Mouse (Mus musculus) limb, embryonic 13.5 days (tissue): ENCODE data around the gene Cenpn. TPM values are rescaled to one million over a fixed set of nuclear protein-coding genes. Genes with fewer than 3 reads are reported as not detected.
A peak's percentile ranks its signal among the peaks of the same experiment; 100 is the strongest.

Experiments
- ATAC-seq: fragments of 200-750 bp; cut with Nextera tagmentation; 2 replicates; pipeline ENCODE4 v1.8.0; 2017; ENCODE audit warnings: low read depth, moderate number of reproducible peaks, moderate TSS enrichment; ENCODE audit not compliant: low FRiP score
- H3K27ac ChIP-seq: fragments of 300-500 bp; sonication (generic); 2 replicates; pipeline ENCODE4 v1.5.1; 2015; ENCODE audit warnings: inconsistent platforms, mild to moderate bottlenecking, moderate library complexity
- H3K27me3 ChIP-seq: fragments of 300-500 bp; sonication (generic); 2 replicates; pipeline ENCODE4 v1.6.1; 2015; ENCODE audit warnings: mild to moderate bottlenecking, inconsistent platforms
- H3K36me3 ChIP-seq: fragments of 300-500 bp; sonication (generic); 2 replicates; pipeline ENCODE4 v1.6.1; 2015; ENCODE audit warnings: inconsistent platforms, mild to moderate bottlenecking, moderate library complexity
- H3K4me1 ChIP-seq: fragments of 300-500 bp; sonication (generic); 2 replicates; pipeline ENCODE4 v1.6.1; 2015; ENCODE audit warnings: inconsistent platforms
- H3K4me2 ChIP-seq: fragments of 300-500 bp; sonication (generic); replicated peaks from 2 replicates; pipeline ENCODE4 v1.6.1; 2015; ENCODE audit warnings: inconsistent platforms, mild to moderate bottlenecking, moderate library complexity
- H3K4me3 ChIP-seq: fragments of 300-500 bp; sonication (generic); 2 replicates; pipeline ENCODE4 v1.5.1; 2015; ENCODE audit warnings: moderate library complexity, mild to moderate bottlenecking, inconsistent platforms
- H3K9ac ChIP-seq: fragments of 300-500 bp; sonication (generic); 2 replicates; pipeline ENCODE4 v1.6.1; 2015; ENCODE audit warnings: mild to moderate bottlenecking, inconsistent platforms
- H3K9me3 ChIP-seq: fragments of 300-500 bp; sonication (generic); 2 replicates; pipeline ENCODE4 v1.6.1; 2016; ENCODE audit warnings: inconsistent platforms
- WGBS: fragments of 180-500 bp; shearing (Covaris S2); methylation state at CpG from one replicate; pipeline ENCODE4 v1.1.7; 2015; 5-methylcytosine and 5-hydroxymethylcytosine counted together
- polyA plus RNA-seq: library from polyadenylated mRNA; unstranded; fragments of >200 nt; fragmentation: Nextera tagmentation; extraction: Ambion mirVana; gene quantifications from 2 replicates; pipeline ENCODE4 v1.2.1, GENCODE M21; 2015

Cenpn gene
- polyA plus RNA-seq, result 40.2 and 41.5 TPM in 2 replicates

DNA sequence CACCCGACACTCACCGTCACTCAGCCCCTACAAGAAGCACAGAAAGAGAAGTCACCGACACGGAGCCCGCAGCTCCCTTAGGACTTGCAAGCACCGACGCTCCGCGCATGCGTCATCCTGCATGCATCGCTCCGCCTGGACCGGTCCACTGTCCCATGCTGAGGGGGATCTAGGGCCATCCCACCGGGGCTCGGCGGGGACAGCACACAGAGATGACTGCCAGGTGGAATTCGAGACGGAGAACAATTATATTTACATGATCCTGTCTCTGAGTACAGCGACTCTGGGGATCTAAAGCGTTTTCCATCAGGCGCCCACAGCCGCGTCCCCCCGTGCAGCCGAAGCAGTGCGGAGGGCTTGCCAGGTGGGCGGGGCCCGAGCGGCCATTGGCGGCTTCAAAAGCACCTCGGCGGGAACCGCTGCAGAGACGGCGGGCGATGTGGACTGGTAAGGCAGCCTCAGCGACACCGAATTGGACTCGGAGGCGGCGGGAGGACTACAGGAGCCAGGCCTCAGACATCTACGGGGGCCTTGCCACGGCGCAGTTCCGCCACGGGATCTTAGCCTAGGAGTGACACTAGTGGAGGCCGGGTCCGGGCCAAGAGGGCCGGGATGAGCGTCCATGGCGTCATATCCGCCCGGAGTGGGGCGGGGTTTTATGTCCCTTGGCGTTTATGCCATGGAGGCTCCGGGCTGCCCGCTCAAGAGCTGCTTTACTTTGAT lies at the start of gene Cenpn, which contains the start of gene Cmc2:
Cenpn (plus strand) TSS at position 394 of the 723 bp plus-strand sequence.
Cmc2 (minus strand) TSS at position 119 of the 723 bp plus-strand sequence.
- no peaks in the 10 kb centered on the region for H3K27me3 ChIP-seq
- peak; percentile 94 for ATAC-seq
- H3K9me3 ChIP-seq, result no peaks in the 10 kb centered on the region
- H3K4me3 ChIP-seq, result peak within 1 kb of the TSS; percentile 75
- WGBS, result under 1% methylated on average over 57 of the region's 57 CpGs
- H3K9ac ChIP-seq, result peak within 1 kb of the TSS; percentile 84
- H3K4me2 ChIP-seq, result peak within 1 kb of the TSS; percentile 68
- peaks cover 26% of the 10 kb centered on the region for H3K36me3 ChIP-seq
- peaks cover 18% of the 10 kb centered on the region for H3K4me1 ChIP-seq
- peak within 1 kb of the TSS; percentile 62 for H3K27ac ChIP-seq

- H3K9me3 ChIP-seq, result no peaks in the 10 kb centered on the region
- H3K4me2 ChIP-seq, result no peak overlapping the region
- H3K4me3 ChIP-seq, result no peak overlapping the region
- H3K27me3 ChIP-seq, result no peaks in the 10 kb centered on the region
- H3K9ac ChIP-seq, result no peak overlapping the region
- H3K36me3 ChIP-seq, result no peaks in the 10 kb centered on the region
- WGBS, result 67% methylated on average over 2 of the region's 2 CpGs
- no peak overlapping the region for H3K27ac ChIP-seq
- H3K4me1 ChIP-seq, result 0 out of 2 replicates have a peak, but pooled peaks cover 3% of the 10 kb centered on the region
- no peak for ATAC-seq
Observed at GRCm38 (mm10) chr8:116872761-116873342, 48.7 kb upstream of the Cenpn start.

GRCm38 (mm10) chr8:116873586-116873985 lies 47.9 kb upstream of the Cenpn start:
- Histone ChIP-seq H3K9ac (no peak overlapping the region), H3K4me3 (no peak overlapping the region), H3K27me3 (no peaks in the 10 kb centered on the region), H3K27ac (no peak overlapping the region), H3K9me3 (no peaks in the 10 kb centered on the region), H3K4me1 (0 out of 2 replicates have a peak, but pooled peaks cover 3% of the 10 kb centered on the region), H3K4me2 (no peak overlapping the region), H3K36me3 (no peaks in the 10 kb centered on the region)
- ATAC-seq, result no peak
- 69% methylated on average over 11 of the region's 11 CpGs for WGBS

- ATAC-seq, result no peak
- Histone ChIP-seq H3K36me3 (no peaks in the 10 kb centered on the region), H3K27me3 (no peaks in the 10 kb centered on the region), H3K9me3 (no peaks in the 10 kb centered on the region), H3K9ac (no peak overlapping the region), H3K4me1 (0 out of 2 replicates have a peak, but pooled peaks cover 3% of the 10 kb centered on the region), H3K27ac (no peak overlapping the region), H3K4me2 (no peak overlapping the region), H3K4me3 (no peak overlapping the region)
- WGBS, result 66% methylated on average over 8 of the region's 8 CpGs
Observed at GRCm38 (mm10) chr8:116873986-116874385, 47.5 kb upstream of the Cenpn start.

- Histone ChIP-seq H3K9me3 (no peaks in the 10 kb centered on the region), H3K36me3 (no peaks in the 10 kb centered on the region), H3K4me1 (0 out of 2 replicates have a peak, but pooled peaks cover 3% of the 10 kb centered on the region), H3K9ac (no peak overlapping the region), H3K4me2 (no peak overlapping the region), H3K4me3 (no peak overlapping the region), H3K27ac (no peak overlapping the region), H3K27me3 (no peaks in the 10 kb centered on the region)
- WGBS, result 82% methylated on average over 17 of the region's 17 CpGs
- no peak for ATAC-seq
Observed at GRCm38 (mm10) chr8:116875798-116876450, 45.6 kb upstream of the Cenpn start.

DNA sequence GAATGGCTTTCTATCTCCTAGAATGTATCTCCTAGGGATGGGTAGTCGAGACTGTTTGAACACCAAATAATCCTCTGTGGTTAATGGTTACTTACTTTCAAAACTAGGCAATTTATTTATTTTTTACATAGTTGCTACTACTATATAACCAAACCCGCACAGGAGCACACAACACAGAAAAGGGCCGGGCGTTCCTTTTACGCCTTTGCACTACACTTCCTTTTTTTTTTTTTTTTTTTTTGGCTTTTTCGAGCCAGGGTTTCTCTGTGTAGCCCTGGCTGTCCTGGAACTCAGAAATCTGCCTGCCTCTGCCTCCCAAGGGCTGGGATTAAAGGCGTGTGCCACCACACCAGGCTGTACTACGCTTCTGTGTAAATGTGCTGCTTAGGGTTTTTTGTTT lies 40.1 kb upstream of the Cenpn start:
- Histone ChIP-seq H3K27ac (no peak overlapping the region), H3K4me3 (no peak overlapping the region), H3K9me3 (0 out of 2 replicates have a peak, but pooled peaks cover 4% of the 10 kb centered on the region), H3K4me1 (no peaks in the 10 kb centered on the region), H3K27me3 (no peaks in the 10 kb centered on the region), H3K9ac (no peak overlapping the region), H3K36me3 (peaks cover 5% of the 10 kb centered on the region), H3K4me2 (no peak overlapping the region)
- no peak for ATAC-seq
- 91% methylated on average over 8 of the region's 8 CpGs for WGBS

DNA sequence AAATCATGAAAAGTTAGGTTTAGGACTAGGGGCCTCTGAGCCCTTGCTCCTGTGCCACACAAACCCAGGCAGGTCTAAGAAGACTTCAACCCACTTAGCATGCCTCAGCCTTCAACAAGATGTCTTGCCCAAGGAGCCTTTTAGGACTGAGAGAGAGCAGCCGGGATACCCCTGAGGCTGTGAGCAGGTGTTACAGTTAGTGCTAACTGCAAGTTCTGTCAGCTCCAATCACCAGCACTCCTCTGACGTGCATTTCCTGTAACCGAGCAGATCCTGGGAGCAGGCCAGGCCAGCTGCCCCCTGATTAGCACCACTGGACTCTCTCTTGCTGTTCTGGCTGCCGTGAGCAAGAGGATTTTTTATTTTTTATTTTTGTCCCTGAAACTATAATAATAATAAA lies 33.7 kb upstream of the Cenpn start:
- Histone ChIP-seq H3K27ac (no peak overlapping the region), H3K4me1 (no peaks in the 10 kb centered on the region), H3K4me2 (no peak overlapping the region), H3K27me3 (no peaks in the 10 kb centered on the region), H3K9ac (no peak overlapping the region), H3K9me3 (0 out of 2 replicates have a peak, but pooled peaks cover 4% of the 10 kb centered on the region), H3K4me3 (no peak overlapping the region), H3K36me3 (peaks cover 41% of the 10 kb centered on the region)
- 50% methylated on average over 4 of the region's 4 CpGs for WGBS
- no peak for ATAC-seq

- no peak for ATAC-seq
- Histone ChIP-seq H3K4me3 (no peak overlapping the region), H3K4me1 (no peaks in the 10 kb centered on the region), H3K36me3 (peaks cover 45% of the 10 kb centered on the region), H3K4me2 (no peak overlapping the region), H3K9me3 (peaks cover 4% of the 10 kb centered on the region), H3K27me3 (no peaks in the 10 kb centered on the region), H3K9ac (no peak overlapping the region), H3K27ac (no peak overlapping the region)
- WGBS, result 92% methylated on average over 5 of the region's 5 CpGs
Observed at GRCm38 (mm10) chr8:116891446-116891845, 30.1 kb upstream of the Cenpn start.

DNA sequence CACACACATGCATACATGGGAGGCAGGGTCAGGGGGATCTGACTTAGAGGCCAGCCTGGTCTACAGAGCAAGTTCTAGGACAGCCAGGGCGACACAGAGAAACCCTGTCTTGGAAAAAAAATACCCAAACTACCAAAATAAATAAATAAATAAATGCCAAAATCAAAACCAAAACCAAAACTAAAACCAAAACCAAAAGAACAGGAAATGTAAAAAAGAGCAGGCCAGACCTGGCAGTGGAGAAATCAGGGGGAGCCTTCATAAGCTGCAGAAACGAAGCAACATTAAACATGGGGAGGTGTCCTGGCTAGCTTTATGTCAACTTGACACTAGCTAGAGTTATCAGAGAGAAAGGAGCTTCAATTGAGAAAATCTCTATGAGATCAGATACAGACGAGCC lies 29.4 kb upstream of the Cenpn start:
- Histone ChIP-seq H3K4me2 (no peak overlapping the region), H3K27me3 (no peaks in the 10 kb centered on the region), H3K4me1 (no peaks in the 10 kb centered on the region), H3K27ac (no peak overlapping the region), H3K9ac (no peak overlapping the region), H3K36me3 (peaks cover 39% of the 10 kb centered on the region), H3K4me3 (no peak overlapping the region), H3K9me3 (peaks cover 4% of the 10 kb centered on the region)
- WGBS, result 85% methylated on average over 3 of the region's 3 CpGs
- ATAC-seq, result no peak

- no peaks in the 10 kb centered on the region for H3K4me1 ChIP-seq
- no peak overlapping the region for H3K4me2 ChIP-seq
- WGBS, result 75% methylated on average over 9 of the region's 9 CpGs
- no peak overlapping the region for H3K9ac ChIP-seq
- H3K27ac ChIP-seq, result no peak overlapping the region
- H3K4me3 ChIP-seq, result no peak overlapping the region
- H3K9me3 ChIP-seq, result peaks cover 4% of the 10 kb centered on the region
- H3K27me3 ChIP-seq, result no peaks in the 10 kb centered on the region
- peaks cover 36% of the 10 kb centered on the region for H3K36me3 ChIP-seq
- ATAC-seq, result no peak
Observed at GRCm38 (mm10) chr8:116892636-116893035, 28.9 kb upstream of the Cenpn start.

DNA sequence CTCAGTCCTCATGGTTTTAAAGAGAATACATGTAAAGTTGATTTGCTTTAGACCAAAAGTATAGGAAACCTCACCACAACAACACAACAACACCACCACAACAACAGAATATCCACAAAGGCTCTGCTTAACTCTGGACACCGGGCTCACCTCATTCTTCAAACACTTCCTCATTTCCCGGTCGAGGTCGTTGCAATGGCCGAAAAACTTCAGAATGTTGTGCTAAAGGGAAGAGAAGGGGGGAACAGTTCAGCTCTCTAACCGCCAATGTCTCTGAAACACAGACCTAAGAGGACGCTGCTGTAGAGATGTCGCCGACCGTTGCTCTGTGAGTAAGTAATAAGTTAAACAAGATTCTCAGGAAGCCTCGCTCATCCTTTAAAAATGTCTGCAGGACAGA lies 27.6 kb upstream of the Cenpn start:
- WGBS, result 93% methylated on average over 11 of the region's 11 CpGs
- peaks cover 28% of the 10 kb centered on the region for H3K36me3 ChIP-seq
- H3K27me3 ChIP-seq, result no peaks in the 10 kb centered on the region
- no peak overlapping the region for H3K4me2 ChIP-seq
- H3K9me3 ChIP-seq, result peaks cover 4% of the 10 kb centered on the region
- H3K4me1 ChIP-seq, result no peaks in the 10 kb centered on the region
- no peak overlapping the region for H3K9ac ChIP-seq
- H3K27ac ChIP-seq, result no peak overlapping the region
- no peak overlapping the region for H3K4me3 ChIP-seq
- no peak for ATAC-seq

DNA sequence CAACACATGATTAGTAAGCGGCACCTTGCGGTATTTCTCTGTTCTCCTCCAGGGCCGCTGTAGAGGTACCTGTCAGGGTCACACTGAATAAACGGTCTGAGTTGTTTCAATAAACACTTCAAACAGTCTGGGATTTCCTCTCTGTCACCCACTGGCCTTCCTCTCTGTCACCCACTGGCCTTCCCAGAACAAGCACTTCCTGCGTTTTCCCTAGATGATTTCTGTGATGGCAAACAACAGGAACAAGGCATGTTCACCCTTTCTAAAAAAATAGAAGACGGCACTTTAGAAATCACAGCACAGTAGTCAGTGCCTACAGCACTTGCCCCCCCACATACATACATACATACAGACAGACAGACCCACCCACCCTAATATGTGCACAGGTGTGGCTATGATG lies 26.0 kb upstream of the Cenpn start:
- H3K36me3 ChIP-seq, result peaks cover 19% of the 10 kb centered on the region
- H3K9ac ChIP-seq, result no peak overlapping the region
- H3K4me1 ChIP-seq, result no peaks in the 10 kb centered on the region
- 93% methylated on average over 6 of the region's 6 CpGs for WGBS
- H3K27me3 ChIP-seq, result no peaks in the 10 kb centered on the region
- no peak for ATAC-seq
- peaks cover 4% of the 10 kb centered on the region for H3K9me3 ChIP-seq
- no peak overlapping the region for H3K4me3 ChIP-seq
- H3K27ac ChIP-seq, result no peak overlapping the region
- H3K4me2 ChIP-seq, result no peak overlapping the region
